Mouse (Mus musculus): Measurements from ENCODE around the gene Sgk1. TPM values are rescaled to one million over a fixed set of nuclear protein-coding genes. Genes with fewer than 3 reads are reported as not detected.

The Sgk1 gene
- total and polyA plus RNA-seq, 3 experiments = 0.76 to 16.0 (median 4.3) TPM

DNA sequence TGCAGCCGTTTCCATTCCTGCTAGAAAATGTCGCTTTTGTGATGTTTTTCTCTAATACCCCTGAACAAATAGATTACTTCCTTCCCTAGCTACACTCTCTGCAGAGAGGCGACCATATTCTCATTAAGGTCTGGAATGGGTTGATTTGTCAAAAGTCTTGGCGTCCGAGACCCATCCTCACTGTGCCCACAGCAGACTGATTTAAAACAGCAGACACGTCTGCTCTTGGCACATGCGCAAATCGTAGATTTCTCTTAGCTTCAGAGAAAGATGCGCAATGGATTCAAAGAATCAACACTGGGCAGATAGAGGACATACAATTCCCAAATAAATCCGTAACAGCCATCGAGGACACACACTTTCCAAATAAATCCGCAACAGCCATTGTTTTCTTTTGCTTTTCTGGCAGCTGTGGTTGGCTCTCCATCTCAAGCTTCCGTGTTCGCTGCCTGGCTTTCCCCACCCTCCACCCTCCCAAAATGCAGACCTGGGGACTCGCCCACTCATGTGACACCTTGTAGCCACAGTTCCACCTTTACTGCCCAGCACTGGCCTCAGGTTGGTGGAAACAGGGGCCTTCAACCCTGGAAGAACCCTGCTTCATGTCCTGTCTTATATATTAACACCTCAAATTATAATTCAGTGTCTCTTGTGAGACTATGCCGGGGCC lies 42.2 kb downstream of the Sgk1 start:
- H3K4me3 ChIP-seq (replicated peaks in 1 of 3; ENCODE audit: low read depth in 2 of 3, low read length in 2 of 3, poor library complexity in 1 of 3) = no peak overlapping the region
- H3K9me3 ChIP-seq (replicated peaks; ENCODE audit: low read length) = no peaks in the 10 kb centered on the region
- H3K27me3 ChIP-seq (replicated peaks) = no peaks in the 10 kb centered on the region
- dilution Hi-C loops (cut with MboI; ENCODE audit: extremely low pct_ligation_motif_present, extremely low pct_unique_long_range_greater_than_20kb, low sequenced_read_pairs) (no loop called here), in situ Hi-C loops (cut with MboI; ENCODE audit: low pct_ligation_motif_present, low pct_unique_long_range_greater_than_20kb, low sequenced_read_pairs) (no loop called here)
- peaks cover 2 to 8% of the 10 kb centered on the region in 2 experiments; a peak in 2 of 4 replicates for H3K4me1 ChIP-seq (ENCODE audit: control insufficient read depth in 1 of 2, insufficient read depth in 2 of 2)
- no peaks in the 10 kb centered on the region for H3K79me2 ChIP-seq (replicated peaks; ENCODE audit: control insufficient read depth, extremely low read depth, insufficient read depth, poor library complexity, severe bottlenecking)
- no peak overlapping the region for H3K9ac ChIP-seq (ENCODE audit: insufficient read depth, low read depth)
- no peak for TF ChIP-seq NRF1 (IDR thresholded peaks at IDR 0.05; ENCODE audit: low read depth, low read length)
- no peak for TF ChIP-seq TCF12 (IDR thresholded peaks at IDR 0.05; ENCODE audit: low read depth, low read length)
- no peak for TF ChIP-seq MAZ (IDR thresholded peaks at IDR 0.05; ENCODE audit: low read depth, low read length)
- no peak for TF ChIP-seq SIN3A (IDR thresholded peaks at IDR 0.05; ENCODE audit: low read length)
- TF ChIP-seq BHLHE40 (IDR thresholded peaks at IDR 0.05; ENCODE audit: low read depth, low read length) = no peak
- TF ChIP-seq POLR2A (IDR thresholded peaks at IDR 0.05; ENCODE audit: low read depth, low read length) = no peak
- TF ChIP-seq GABPA (IDR thresholded peaks at IDR 0.05; ENCODE audit: insufficient replicate concordance, low read depth, low read length) = no peak
- TF ChIP-seq IRF4 (IDR thresholded peaks at IDR 0.05; ENCODE audit: low read depth, low read length) = no peak
- no peak for TF ChIP-seq UBTF (IDR thresholded peaks at IDR 0.05; ENCODE audit: low read depth, low read length)
- TF ChIP-seq ZC3H11A (IDR thresholded peaks at IDR 0.05; ENCODE audit: low read depth, low read length) = no peak
- TF ChIP-seq ELF1 (IDR thresholded peaks at IDR 0.05; ENCODE audit: low read depth, low read length) = no peak
- TF ChIP-seq MXI1 (IDR thresholded peaks at IDR 0.05; ENCODE audit: low read depth, low read length) = no peak
- TF ChIP-seq MAX (IDR thresholded peaks at IDR 0.05; ENCODE audit: low read length) = no peak
- TF ChIP-seq HCFC1 (IDR thresholded peaks at IDR 0.05; ENCODE audit: low read depth, low read length) = no peak
- TF ChIP-seq CTCF (conservative IDR thresholded peaks at IDR 0.05 in 1 of 2, IDR thresholded peaks at IDR 0.05 in 1 of 2; ENCODE audit: low read depth in 2 of 2, low read length in 2 of 2) = no peak
- no peak for TF ChIP-seq EP300 (IDR thresholded peaks at IDR 0.05; ENCODE audit: low read length)
- no peak for TF ChIP-seq MEF2A (IDR thresholded peaks at IDR 0.05; ENCODE audit: borderline replicate concordance, low read depth, low read length)
- no peak for TF ChIP-seq MYC (IDR thresholded peaks at IDR 0.05; ENCODE audit: low read depth, low read length)
- TF ChIP-seq ETS1 (conservative IDR thresholded peaks at IDR 0.05; ENCODE audit: low read depth, low read length) = no peak
- H3K27ac ChIP-seq (ENCODE audit: insufficient read depth, low read depth) = no peak overlapping the region
- H3K36me3 ChIP-seq (replicated peaks in 1 of 2; ENCODE audit: control insufficient read depth in 1 of 2, insufficient read depth in 1 of 2, low read length in 1 of 2) = no peaks in the 10 kb centered on the region
- DNase-seq (ENCODE audit: extremely low read depth) = no peak
- H3K4me2 ChIP-seq (ENCODE audit: insufficient read depth, low read depth, poor library complexity, severe bottlenecking) = no peak overlapping the region

DNA sequence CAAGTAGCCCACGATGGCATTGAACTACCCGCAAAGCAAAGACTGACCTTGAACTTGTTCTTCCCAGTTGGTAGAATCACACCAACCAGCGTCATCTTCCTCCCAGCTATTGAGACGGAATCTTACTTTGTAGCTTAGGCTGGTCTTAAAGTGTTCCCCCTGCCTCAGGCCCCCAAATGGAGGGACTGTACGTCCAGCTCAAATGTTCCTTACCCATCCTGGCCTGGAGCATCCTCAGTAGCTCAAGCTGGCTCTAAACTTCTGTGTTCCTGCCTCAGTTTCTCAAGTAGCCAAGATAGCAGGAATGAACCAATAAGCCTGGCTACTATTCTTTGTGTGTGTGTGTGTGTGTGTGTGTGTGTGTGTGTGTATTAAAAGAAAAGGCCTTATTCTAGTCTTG lies 45.0 kb downstream of the Sgk1 start:
- Histone ChIP-seq H3K4me2 (ENCODE audit: insufficient read depth, low read depth, poor library complexity, severe bottlenecking) (no peak overlapping the region), H3K9me3 (replicated peaks; ENCODE audit: low read length) (no peaks in the 10 kb centered on the region), H3K9ac (ENCODE audit: insufficient read depth, low read depth) (no peak overlapping the region), H3K27me3 (replicated peaks) (no peaks in the 10 kb centered on the region), H3K36me3 (replicated peaks in 1 of 2; ENCODE audit: control insufficient read depth in 1 of 2, insufficient read depth in 1 of 2, low read length in 1 of 2) (no peaks in the 10 kb centered on the region), H3K4me3 (replicated peaks in 1 of 3; ENCODE audit: low read depth in 2 of 3, low read length in 2 of 3, poor library complexity in 1 of 3) (no peak overlapping the region), H3K4me1 (ENCODE audit: control insufficient read depth in 1 of 2, insufficient read depth in 2 of 2) (peaks cover 2 to 7% of the 10 kb centered on the region in 2 experiments; a peak in 2 of 4 replicates), H3K79me2 (replicated peaks; ENCODE audit: control insufficient read depth, extremely low read depth, insufficient read depth, poor library complexity, severe bottlenecking) (no peaks in the 10 kb centered on the region), H3K27ac (ENCODE audit: insufficient read depth, low read depth) (no peak overlapping the region)
- dilution Hi-C loops (cut with MboI; ENCODE audit: extremely low pct_ligation_motif_present, extremely low pct_unique_long_range_greater_than_20kb, low sequenced_read_pairs) (no loop called here), in situ Hi-C loops (cut with MboI; ENCODE audit: low pct_ligation_motif_present, low pct_unique_long_range_greater_than_20kb, low sequenced_read_pairs) (no loop called here)
- no peak for TF ChIP-seq MYC (IDR thresholded peaks at IDR 0.05; ENCODE audit: low read depth, low read length)
- TF ChIP-seq NELFE (IDR thresholded peaks at IDR 0.05; ENCODE audit: low read depth, low read length) = no peak
- no peak for TF ChIP-seq POLR2A (IDR thresholded peaks at IDR 0.05; ENCODE audit: low read depth, low read length)
- no peak for TF ChIP-seq SIN3A (IDR thresholded peaks at IDR 0.05; ENCODE audit: low read length)
- TF ChIP-seq UBTF (IDR thresholded peaks at IDR 0.05; ENCODE audit: low read depth, low read length) = no peak
- no peak for TF ChIP-seq ZMIZ1 (IDR thresholded peaks at IDR 0.05; ENCODE audit: low read depth, low read length)
- no peak for TF ChIP-seq GABPA (IDR thresholded peaks at IDR 0.05; ENCODE audit: insufficient replicate concordance, low read depth, low read length)
- TF ChIP-seq MAX (IDR thresholded peaks at IDR 0.05; ENCODE audit: low read length) = no peak
- no peak for TF ChIP-seq E2F4 (IDR thresholded peaks at IDR 0.05; ENCODE audit: insufficient replicate concordance, low read depth, low read length)
- no peak for TF ChIP-seq NRF1 (IDR thresholded peaks at IDR 0.05; ENCODE audit: low read depth, low read length)
- TF ChIP-seq IRF4 (IDR thresholded peaks at IDR 0.05; ENCODE audit: low read depth, low read length) = no peak
- no peak for TF ChIP-seq POLR2AphosphoS2 (IDR thresholded peaks at IDR 0.05; ENCODE audit: low read depth, low read length)
- no peak for TF ChIP-seq ZC3H11A (IDR thresholded peaks at IDR 0.05; ENCODE audit: low read depth, low read length)
- TF ChIP-seq EP300 (IDR thresholded peaks at IDR 0.05; ENCODE audit: low read length) = no peak
- DNase-seq (ENCODE audit: extremely low read depth) = no peak

Data from CH12.LX (cell line).